Mouse (Mus musculus): ENCODE results near the gene 1700021F07Rik.

DNA sequence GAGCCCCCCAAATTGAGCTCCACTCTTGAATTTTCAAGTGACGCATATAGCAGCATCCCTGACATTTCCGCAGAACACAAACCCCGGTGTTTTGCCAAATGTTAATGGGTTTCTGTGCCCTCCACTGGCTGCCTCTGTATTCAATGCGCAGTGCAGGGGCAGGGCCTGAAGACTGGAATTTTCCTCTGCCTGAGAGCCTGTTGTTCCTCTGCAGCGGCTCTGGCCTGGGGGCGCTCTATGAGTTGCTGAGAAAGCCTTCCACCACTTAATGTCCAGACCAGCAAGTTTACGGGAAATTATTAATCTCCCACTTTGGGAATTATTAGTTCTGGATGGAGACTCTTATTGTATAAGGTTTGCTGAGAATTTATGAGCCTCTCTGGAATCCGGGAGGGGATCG is 41.8 kb downstream of the 1700021F07Rik start:
- TF ChIP-seq POLR2A (IDR thresholded peaks at IDR 0.05; ENCODE audit: insufficient read depth, low read depth, low read length) (no peak), CTCF (IDR thresholded peaks at IDR 0.05) (no peak)
